In genomic region chr4:118436820-118437603, GRCm38 (mm10) we compare ENCODE assay signal across 8 mouse cellular contexts. TPM values are rescaled to one million over a fixed set of nuclear protein-coding genes. Genes with fewer than 3 reads are reported as not detected.
A peak's percentile ranks its signal among the peaks of the same experiment; 100 is the strongest.
DNase-seq lines count a peak whose midpoint lies in the region; ATAC-seq and TF ChIP-seq lines count a peak whose summit lies in the region.

Cdc20 (minus strand) TSS chr4:118437352.

- DNase-seq in c-Kit-positive CD71-positive TER-119-positive erythroid progenitor cells, embryonic 14.5 days (ENCODE audit: low spot score) = peak; percentile 96
- DNase-seq in heart, postnatal 14 days = peak; percentile 86 to 91
- peak; percentile 91 for DNase-seq in layer of hippocampus, adult 11-12 months (ENCODE audit: low spot score)
- DNase-seq in lung, adult 18-20 months = peak; percentile 93 to 95
- DNase-seq in testis, postnatal 14 days (ENCODE audit: low spot score) = peak; percentile 96

- H3K4me3 ChIP-seq in E14TG2a.4 (replicated peaks; ENCODE audit: low read length) = peak within 1 kb of the TSS; percentile 97
- H3K4me3 ChIP-seq in forebrain, embryonic 13.5 days = peak within 1 kb of the TSS; percentile 69
- peak within 1 kb of the TSS; percentile 49 for H3K4me3 ChIP-seq in neural tube, embryonic 15.5 days (replicated peaks)

- no peak for TF ChIP-seq CTCF in E14TG2a.4 (conservative IDR thresholded peaks at IDR 0.05; ENCODE audit: low read length)

- intact Hi-C loops in heart, postnatal 14 days (cut with DNase I) = no loop called here

- no peaks in the 10 kb centered on the region for H3K27me3 ChIP-seq in E14TG2a.4 (ENCODE audit: insufficient read depth, low read length)
- no peaks in the 10 kb centered on the region for H3K27me3 ChIP-seq in forebrain, embryonic 13.5 days
- H3K27me3 ChIP-seq in neural tube, embryonic 15.5 days (replicated peaks) = no peaks in the 10 kb centered on the region

- H3K9me3 ChIP-seq in E14TG2a.4 (ENCODE audit: low read length) = no peaks in the 10 kb centered on the region
- H3K9me3 ChIP-seq in forebrain, embryonic 13.5 days (replicated peaks) = no peaks in the 10 kb centered on the region
- no peaks in the 10 kb centered on the region for H3K9me3 ChIP-seq in neural tube, embryonic 15.5 days (replicated peaks)

- ATAC-seq in forebrain, embryonic 13.5 days = peak; percentile 98
- ATAC-seq in neural tube, embryonic 15.5 days (ENCODE audit: low FRiP score) = peak; percentile 96

- H3K9ac ChIP-seq in forebrain, embryonic 13.5 days = peak within 1 kb of the TSS; percentile 84
- peak within 1 kb of the TSS; percentile 62 for H3K9ac ChIP-seq in neural tube, embryonic 15.5 days (replicated peaks)

- H3K4me2 ChIP-seq in forebrain, embryonic 13.5 days = peak within 1 kb of the TSS; percentile 96
- H3K4me2 ChIP-seq in neural tube, embryonic 15.5 days = peak within 1 kb of the TSS; percentile 97

- H3K4me1 ChIP-seq in E14TG2a.4 (replicated peaks; ENCODE audit: low read depth, low read length) = peaks cover 52% of the 10 kb centered on the region
- peaks cover 48% of the 10 kb centered on the region for H3K4me1 ChIP-seq in forebrain, embryonic 13.5 days
- H3K4me1 ChIP-seq in neural tube, embryonic 15.5 days = peaks cover 23% of the 10 kb centered on the region

- H3K27ac ChIP-seq in forebrain, embryonic 13.5 days = peak within 1 kb of the TSS; percentile 88
- peak within 1 kb of the TSS; percentile 86 for H3K27ac ChIP-seq in neural tube, embryonic 15.5 days (replicated peaks)

- WGBS in forebrain, embryonic 13.5 days = under 1% methylated on average over 67 of the region's 67 CpGs
- WGBS in neural tube, embryonic 15.5 days = under 1% methylated on average over 67 of the region's 67 CpGs

- peaks cover 47% of the 10 kb centered on the region for H3K36me3 ChIP-seq in E14TG2a.4 (ENCODE audit: insufficient read depth, low read length)
- peaks cover 37% of the 10 kb centered on the region for H3K36me3 ChIP-seq in forebrain, embryonic 13.5 days (ENCODE audit: poor library complexity, severe bottlenecking)
- H3K36me3 ChIP-seq in neural tube, embryonic 15.5 days = peaks cover 16% of the 10 kb centered on the region

RNA-seq across cellular contexts. Expression of gene Cdc20, which starts in this region (rescaled TPM):
- 251 and 259 TPM in 2 replicates for polyA plus RNA-seq in forebrain, embryonic 13.5 days (2015; fragmentation: Nextera tagmentation; extraction: Ambion mirVana)
- total RNA-seq in heart, postnatal 14 days (2021) = 10 to 100 TPM in 1 of 2 experiments, 1 to 10 TPM in 1; 8.3 to 12.5 TPM
- polyA plus RNA-seq in neural tube, embryonic 15.5 days (2015; fragmentation: Nextera tagmentation; extraction: Ambion mirVana) = 23.4 and 79.0 TPM in 2 replicates

Comparison
In these comparisons a context has a peak if more than half of its experiments do, and no peak if none do; other contexts are left out.
1. Peak in every context shown above with its lines: DNase-seq, ATAC-seq, H3K4me3 ChIP-seq and H3K27ac ChIP-seq.